Mouse (Mus musculus): Measurements from ENCODE around the gene Methig1. TPM values are rescaled to one million over a fixed set of nuclear protein-coding genes. Genes with fewer than 3 reads are reported as not detected.
"Not testable (repeated sequence)": the region's sequence is repeated elsewhere in the genome, so short reads cannot be mapped to it uniquely, and the experiment has no call there.

Gene Methig1
- total RNA-seq, 2 experiments from 2014 or later: not detected

DNA sequence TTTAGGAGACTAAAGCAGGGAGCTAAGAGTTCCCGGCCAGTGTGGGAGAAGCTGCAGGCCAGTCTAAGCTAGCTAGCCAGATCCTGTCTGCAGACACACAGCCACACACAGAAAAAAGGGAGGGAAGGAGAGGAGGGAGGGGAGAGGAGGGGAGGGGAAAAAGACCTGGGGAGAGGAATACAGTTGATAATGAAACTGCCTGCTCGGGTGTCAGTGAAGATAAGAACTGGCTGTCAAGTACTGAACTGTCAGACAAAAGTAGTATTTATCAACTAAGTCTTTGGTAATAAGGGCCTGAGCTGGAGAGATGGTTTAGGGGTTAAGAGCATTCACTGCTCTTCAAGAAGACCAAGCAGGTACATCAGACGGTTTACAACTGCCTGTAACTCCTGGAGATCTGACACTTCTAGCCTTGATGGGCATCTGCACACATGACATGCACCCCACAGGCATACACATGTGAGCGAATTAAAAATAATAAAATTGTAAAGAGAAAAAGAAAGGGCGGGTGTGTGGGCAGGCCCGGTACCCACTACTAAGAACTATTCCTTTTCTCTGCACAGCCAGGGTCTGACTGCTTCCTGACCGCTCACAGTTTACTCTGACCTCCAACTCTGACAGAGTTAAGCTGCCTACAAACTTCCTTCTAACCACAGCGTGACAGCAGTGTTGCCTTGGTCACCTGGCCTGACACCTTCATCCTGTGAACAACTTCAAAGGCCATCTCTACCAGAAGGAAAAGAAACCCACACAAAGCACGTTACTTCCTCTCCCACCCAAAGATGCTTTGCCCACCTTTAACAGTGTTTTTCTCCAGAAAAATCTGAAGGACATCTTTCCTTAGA, 67.2 kb downstream of the Methig1 start:
- ATAC-seq (replicated peaks; ENCODE audit: low FRiP score, low TSS enrichment, poor library complexity, severe bottlenecking): peak; percentile 66

GRCm38 (mm10) chr15:100421059-100421757, 68.3 kb downstream of the Methig1 start:
- ATAC-seq (replicated peaks; ENCODE audit: low FRiP score, low TSS enrichment, poor library complexity, severe bottlenecking): no peak

DNA sequence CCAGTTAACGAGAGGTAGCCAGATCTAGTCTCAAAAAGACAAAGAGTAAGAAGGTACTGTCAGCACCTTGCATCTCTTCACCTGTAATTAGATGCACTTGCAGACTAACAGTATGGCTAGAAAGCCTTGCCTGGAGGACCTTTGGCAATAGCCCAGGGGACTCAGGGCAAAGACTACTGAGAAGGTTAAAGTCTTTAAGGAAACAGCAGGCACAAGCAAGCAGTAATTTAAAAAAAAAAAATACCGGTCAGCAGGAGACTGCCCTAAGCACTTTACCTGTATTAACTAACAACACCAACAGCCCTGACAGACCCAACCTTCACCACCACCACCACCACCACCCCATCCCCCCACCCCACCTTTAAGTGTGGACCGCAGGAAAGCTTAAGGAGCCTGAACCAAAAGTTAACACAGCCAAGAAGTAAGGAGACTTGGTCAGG, 68.8 kb downstream of the Methig1 start, which contains the start of gene Gm5475:
Gene Gm5475 (plus strand): TSS at position 390 of the 440 bp plus-strand sequence.
- ATAC-seq (replicated peaks; ENCODE audit: low FRiP score, low TSS enrichment, poor library complexity, severe bottlenecking): not testable (repeated sequence)

DNA sequence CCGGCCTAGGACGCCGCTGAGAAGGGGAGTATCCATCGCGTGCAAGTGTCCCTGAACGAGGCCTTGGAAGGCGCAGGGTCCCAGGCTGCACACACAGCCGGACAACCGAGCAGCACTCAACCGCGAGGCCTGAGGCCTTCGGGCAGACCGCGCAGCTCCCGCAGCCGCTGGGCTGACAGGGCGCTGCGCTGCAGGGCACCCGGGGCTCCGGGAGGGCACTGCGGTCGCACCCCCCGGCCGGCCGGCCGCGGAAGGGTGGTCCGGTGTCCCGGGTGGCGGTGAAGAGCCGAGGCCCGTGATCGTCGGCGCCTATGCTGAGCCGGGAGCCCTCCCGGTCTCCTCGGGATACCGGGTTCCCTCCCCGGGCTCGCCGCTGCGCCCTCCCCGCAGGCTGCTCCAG, 69.5 kb downstream of the Methig1 start:
- ATAC-seq (replicated peaks; ENCODE audit: low FRiP score, low TSS enrichment, poor library complexity, severe bottlenecking): no peak

DNA sequence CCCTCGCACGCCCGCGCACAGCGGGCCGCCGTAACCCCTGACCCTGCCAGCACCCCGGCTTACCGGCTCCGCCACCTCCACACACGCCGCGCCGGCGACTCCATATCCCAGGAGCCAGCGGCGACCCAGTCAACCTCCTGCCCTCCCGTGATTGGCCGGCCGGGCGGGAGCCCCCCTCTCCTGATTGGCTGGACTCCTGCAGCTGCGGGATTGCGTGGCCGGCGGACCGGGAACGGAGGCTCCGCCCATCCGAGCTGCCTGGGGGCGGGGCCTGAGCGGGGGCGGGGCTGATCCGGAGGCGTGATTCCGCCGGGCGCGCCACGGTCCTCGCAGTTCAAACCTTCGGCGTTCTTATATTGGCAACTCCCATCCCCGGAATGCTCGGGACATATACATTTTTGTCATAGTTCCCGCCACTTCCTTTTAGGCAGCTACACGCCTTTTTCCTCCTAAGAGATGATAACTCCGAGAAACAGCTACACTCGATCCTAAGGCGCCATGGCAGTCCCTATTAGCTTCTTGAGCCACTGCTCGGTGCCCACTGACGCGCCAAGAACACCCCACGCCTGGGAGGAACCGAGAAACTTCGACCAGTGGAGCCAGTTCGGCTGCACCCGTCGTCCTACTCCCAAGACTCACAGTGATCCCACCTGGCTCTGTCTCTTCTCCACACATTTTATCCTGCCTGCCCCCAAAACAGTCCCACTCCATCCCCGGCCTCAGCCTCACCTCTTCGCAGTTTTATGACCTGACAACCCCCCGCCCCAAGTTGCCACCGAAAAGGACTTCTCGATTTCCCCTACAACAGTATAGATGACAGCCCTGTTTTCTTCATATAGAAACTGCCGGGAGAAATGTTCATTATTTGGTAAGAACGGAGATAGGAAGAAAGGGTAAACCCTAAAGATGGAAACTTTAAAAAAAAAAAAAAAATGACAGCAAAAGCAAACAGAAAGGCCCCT, 70.2 kb downstream of the Methig1 start:
- ATAC-seq (replicated peaks; ENCODE audit: low FRiP score, low TSS enrichment, poor library complexity, severe bottlenecking): peak; percentile 87

DNA sequence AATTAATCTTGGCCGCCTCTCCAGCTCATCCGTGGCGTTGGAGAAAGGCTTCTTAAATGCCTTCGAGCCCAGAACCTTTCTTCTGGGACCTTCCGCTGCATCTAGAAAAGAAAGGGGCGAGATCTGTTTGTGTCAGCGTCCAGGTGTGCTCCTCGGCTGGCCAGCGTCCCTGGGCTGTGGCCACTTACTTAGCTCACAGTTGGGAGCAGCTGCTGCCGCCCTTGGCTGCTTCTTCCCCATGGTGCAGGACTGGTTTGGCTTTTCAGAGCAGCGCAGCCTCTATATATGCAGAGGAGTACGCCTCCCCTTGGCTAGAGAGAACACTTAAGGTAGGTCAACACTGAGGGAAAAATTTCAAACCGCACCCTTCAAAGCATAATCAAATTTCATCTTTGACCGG, 71.0 kb downstream of the Methig1 start:
- ATAC-seq (replicated peaks; ENCODE audit: low FRiP score, low TSS enrichment, poor library complexity, severe bottlenecking): 0 out of 2 replicates have a peak, but pooled peaks have one; percentile 23

- ATAC-seq (replicated peaks; ENCODE audit: low FRiP score, low TSS enrichment, poor library complexity, severe bottlenecking): no peak
Observed at GRCm38 (mm10) chr15:100424396-100425122, 71.6 kb downstream of the Methig1 start, which contains the start of gene Slc11a2. Gene Slc11a2 (minus strand): TSS chr15:100425072.

- ATAC-seq (replicated peaks; ENCODE audit: low FRiP score, low TSS enrichment, poor library complexity, severe bottlenecking): no peak
Observed at GRCm38 (mm10) chr15:100428296-100428905, 75.5 kb downstream of the Methig1 start.

GRCm38 (mm10) chr15:100429959-100430565, 77.1 kb downstream of the Methig1 start:
- no peak for ATAC-seq (replicated peaks; ENCODE audit: low FRiP score, low TSS enrichment, poor library complexity, severe bottlenecking)

DNA sequence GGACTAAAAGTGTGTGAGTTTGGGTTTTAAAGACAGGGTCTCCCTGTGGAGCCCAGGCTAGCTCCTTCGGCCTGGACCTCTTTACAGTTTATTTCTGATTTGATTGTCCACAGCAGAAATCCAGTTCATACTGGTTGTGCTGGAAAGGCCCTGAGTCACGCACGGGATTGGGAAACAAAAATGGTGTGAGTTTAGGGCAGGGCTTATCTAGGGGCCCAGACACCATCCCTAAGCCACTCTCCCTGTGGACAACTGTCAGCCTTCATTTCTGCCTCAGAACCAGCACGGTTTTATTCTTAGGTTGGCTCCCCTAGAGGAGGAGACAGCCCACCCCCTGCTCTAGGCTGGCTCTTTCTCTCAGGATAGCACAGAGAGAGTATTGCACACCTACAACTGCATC, 80.3 kb downstream of the Methig1 start:
- peak; percentile 53 for ATAC-seq (replicated peaks; ENCODE audit: low FRiP score, low TSS enrichment, poor library complexity, severe bottlenecking)

Other genes starting within 250 kb of the Methig1 start
- 82.7 and 87.7 TPM in 2 replicates for gene Atf1, start 125.3 kb upstream of the Methig1 start, total RNA-seq (2014; fragmentation: Nextera tagmentation)
- 94.7 and 123 TPM in 2 replicates for gene Atf1, start 125.3 kb upstream of the Methig1 start, total RNA-seq (2017)
- gene Tmprss12, start 72.3 kb upstream of the Methig1 start, total RNA-seq (2014; fragmentation: Nextera tagmentation): not detected in 2 replicates
- not detected in 2 replicates for gene Tmprss12, start 72.3 kb upstream of the Methig1 start, total RNA-seq (2017)
- 38.9 and 45.1 TPM in 2 replicates for gene Mettl7a1, start 49.0 kb upstream of the Methig1 start, total RNA-seq (2014; fragmentation: Nextera tagmentation)
- gene Mettl7a1, start 49.0 kb upstream of the Methig1 start, total RNA-seq (2017): 65.6 and 68.2 TPM in 2 replicates
- 0.26 TPM in 1 of 2 replicates, not detected in the other for gene Mettl7a3, start 18.2 kb upstream of the Methig1 start, total RNA-seq (2014; fragmentation: Nextera tagmentation)
- gene Mettl7a3, start 18.2 kb upstream of the Methig1 start, total RNA-seq (2017): 1.7 TPM in 1 of 2 replicates, not detected in the other
- gene Mettl7a2, start 51 bp downstream of the Methig1 start, total RNA-seq (2014; fragmentation: Nextera tagmentation): not detected in 2 replicates
- gene Mettl7a2, start 51 bp downstream of the Methig1 start, total RNA-seq (2017): not detected in 2 replicates
- not detected in 2 replicates for gene Higd1c, start 11.4 kb downstream of the Methig1 start, total RNA-seq (2014; fragmentation: Nextera tagmentation)
- gene Higd1c, start 11.4 kb downstream of the Methig1 start, total RNA-seq (2017): not detected in 2 replicates
- not detected in 2 replicates for gene Gm5475, start 69.0 kb downstream of the Methig1 start, total RNA-seq (2014; fragmentation: Nextera tagmentation)
- not detected in 2 replicates for gene Gm5475, start 69.0 kb downstream of the Methig1 start, total RNA-seq (2017)
- 67.0 and 82.9 TPM in 2 replicates for gene Slc11a2, start 71.9 kb downstream of the Methig1 start, total RNA-seq (2014; fragmentation: Nextera tagmentation)
- 29.2 and 32.5 TPM in 2 replicates for gene Slc11a2, start 71.9 kb downstream of the Methig1 start, total RNA-seq (2017)
- 42.9 and 43.9 TPM in 2 replicates for gene Letmd1, start 115.9 kb downstream of the Methig1 start, total RNA-seq (2014; fragmentation: Nextera tagmentation)
- gene Letmd1, start 115.9 kb downstream of the Methig1 start, total RNA-seq (2017): 19.5 and 23.3 TPM in 2 replicates
- gene Csrnp2, start 142.3 kb downstream of the Methig1 start, total RNA-seq (2014; fragmentation: Nextera tagmentation): 1.7 and 1.9 TPM in 2 replicates
- 2.2 and 3.1 TPM in 2 replicates for gene Csrnp2, start 142.3 kb downstream of the Methig1 start, total RNA-seq (2017)
- 14.0 and 21.7 TPM in 2 replicates for gene Tfcp2, start 198.9 kb downstream of the Methig1 start, total RNA-seq (2014; fragmentation: Nextera tagmentation)
- gene Tfcp2, start 198.9 kb downstream of the Methig1 start, total RNA-seq (2017): 18.5 and 33.1 TPM in 2 replicates
- gene Pou6f1, start 246.8 kb downstream of the Methig1 start, total RNA-seq (2014; fragmentation: Nextera tagmentation): 0.96 and 1.2 TPM in 2 replicates
- not detected in 2 replicates for gene Pou6f1, start 246.8 kb downstream of the Methig1 start, total RNA-seq (2017)

Data from megakaryocyte-erythroid progenitor cell, adult 5-6 weeks (primary cell).